Mouse (Mus musculus): Measurements from ENCODE around the gene Cd40.

GRCm38 (mm10) chr2:165112149-165112548, 56.7 kb downstream of the Cd40 start:
- TF ChIP-seq CTCF (IDR thresholded peaks at IDR 0.05; ENCODE audit: control insufficient read depth, insufficient read depth, insufficient read length) = no peak
- TF ChIP-seq MYOD1 (IDR thresholded peaks at IDR 0.05; ENCODE audit: control insufficient read depth, insufficient read length, low read depth) = no peak
- no peak for TF ChIP-seq MAX (IDR thresholded peaks at IDR 0.05)

Data from C2C12 (cell line).